ENCODE assay signal across 9 mouse cellular contexts in genomic region chr3:81995988-81996387, GRCm38 (mm10). TPM values are rescaled to one million over a fixed set of nuclear protein-coding genes. Genes with fewer than 3 reads are reported as not detected.
A peak's percentile ranks its signal among the peaks of the same experiment; 100 is the strongest.
DNase-seq lines count a peak whose midpoint lies in the region; TF ChIP-seq lines count a peak whose summit lies in the region.
"Had no signal": no experiment of that assay in that cellular context is flagged by ENCODE, and none has a peak within 500 bp of the region (broad histone marks: within the 10 kb centered on the region; RNA-seq: fewer than 3 reads in every experiment).

No protein-coding gene starts in this region.

- DNase-seq in kidney, postnatal 10 days = peak; percentile 39
- DNase-seq in kidney, adult 11 months = no peak
- peak; percentile 18 to 38 for DNase-seq in B cell, adult 2 months
- DNase-seq in MEL-GATA-1-ER (ENCODE audit: extremely low read depth, low read depth) = peak; percentile 46
- peak; percentile 61 for DNase-seq in embryo, embryonic 10 days (ENCODE audit: low spot score)
- DNase-seq in left cerebral cortex, adult 2 months (ENCODE audit: extremely low spot score in 1 of 2, low spot score in 2 of 2) = peak; percentile 14 to 31
- DNase-seq in right cerebral cortex, postnatal 36 days (ENCODE audit: low spot score in 2 of 2) = peak; percentile 4 to 12
- DNase-seq in T-cell, adult 2 months (ENCODE audit: low spot score) = no peak

- no peak overlapping the region for H3K27ac ChIP-seq in left cerebral cortex, adult 2 months

- intact Hi-C loops in left cerebral cortex, adult 2 months (cut with DNase I) = loop anchor here (2.0 to 5.0 kb wide), 3 partner anchors 336 to 861 kb away; no protein-coding TSS in a partner anchor

- H3K4me3 ChIP-seq in left cerebral cortex, adult 2 months = no peak overlapping the region
- H3K4me3 ChIP-seq: erythroblast, embryonic 14.5 days had no signal

- peak; percentile 80 for TF ChIP-seq CTCF in left cerebral cortex, adult 2 months (IDR thresholded peaks at IDR 0.05)

RNA-seq across cellular contexts. Expression of gene Asic5, which starts 13.9 kb away (rescaled TPM):
- total RNA-seq in left cerebral cortex, adult 2 months (2021) = not detected

RNA-seq across cellular contexts. Expression of gene Tdo2, which starts 20.0 kb away (rescaled TPM):
- under 1 TPM in 1 of 2 experiments, not detected in 1; 0.84 TPM for total RNA-seq in left cerebral cortex, adult 2 months (2021)

Comparison
In these comparisons a context has a peak if more than half of its experiments do, and no peak if none do; other contexts are left out.
1. DNase-seq: peak in kidney, postnatal 10 days (single experiment), B cell, adult 2 months (2 of 2), MEL-GATA-1-ER (single experiment), embryo, embryonic 10 days (single experiment), left cerebral cortex, adult 2 months (2 of 2) and right cerebral cortex, postnatal 36 days (2 of 2); none in kidney, adult 11 months (single experiment) and T-cell, adult 2 months (single experiment).